Comparison of ENCODE assay signal across 8 mouse cellular contexts in the genomic region with DNA sequence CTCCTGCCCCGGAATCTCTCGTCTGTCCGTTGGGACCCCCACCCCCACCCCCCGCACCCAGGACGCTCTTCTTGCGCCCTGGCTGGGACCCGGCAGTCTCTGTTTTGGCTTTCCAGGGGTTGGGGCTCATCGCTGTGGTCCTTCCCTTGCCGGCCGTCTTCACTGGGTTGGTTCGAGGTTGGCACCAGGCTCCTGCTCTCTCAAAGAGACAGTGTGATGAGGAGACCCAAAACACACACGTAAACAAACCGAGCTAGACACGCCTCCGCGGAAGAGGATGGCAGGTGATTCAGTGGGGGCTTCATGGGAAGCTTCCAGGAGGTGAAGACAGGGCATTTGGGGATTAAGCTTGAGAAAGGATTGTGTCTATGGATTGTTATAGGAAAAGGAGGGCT. TPM values are rescaled to one million over a fixed set of nuclear protein-coding genes. Genes with fewer than 3 reads are reported as not detected.
DNase-seq lines count a peak whose midpoint lies in the region; ATAC-seq and TF ChIP-seq lines count a peak whose summit lies in the region.

No protein-coding gene starts in this region.

- WGBS in kidney, postnatal 0 days: 2% methylated on average over 16 of the region's 16 CpGs
- under 1% methylated on average over 16 of the region's 16 CpGs for WGBS in embryonic facial prominence, embryonic 10.5 days
- 2% methylated on average over 16 of the region's 16 CpGs for WGBS in hindbrain, embryonic 14.5 days
- WGBS in midbrain, embryonic 16.5 days: under 1% methylated on average over 16 of the region's 16 CpGs

- H3K4me2 ChIP-seq in kidney, postnatal 0 days (ENCODE audit: low read length): peak overlapping the region; percentile 98
- H3K4me2 ChIP-seq in hindbrain, embryonic 14.5 days (replicated peaks): peak overlapping the region; percentile 79
- H3K4me2 ChIP-seq in midbrain, embryonic 16.5 days (ENCODE audit: low read length): peak overlapping the region; percentile 50

- no peaks in the 10 kb centered on the region for H3K36me3 ChIP-seq in kidney, postnatal 0 days (ENCODE audit: insufficient read depth, low read length)
- H3K36me3 ChIP-seq in embryonic facial prominence, embryonic 10.5 days (replicated peaks): no peaks in the 10 kb centered on the region
- no peaks in the 10 kb centered on the region for H3K36me3 ChIP-seq in hindbrain, embryonic 14.5 days (replicated peaks; ENCODE audit: control insufficient read depth, insufficient read depth)
- no peaks in the 10 kb centered on the region for H3K36me3 ChIP-seq in midbrain, embryonic 16.5 days (ENCODE audit: control insufficient read depth, insufficient read depth, low read length)

- no peak for DNase-seq in kidney, postnatal 0 days (ENCODE audit: low spot score)
- DNase-seq in kidney, postnatal 36 days: no peak
- peak; percentile 32 for DNase-seq in embryonic facial prominence, embryonic 10.5 days (ENCODE audit: low spot score)
- peak; percentile 38 for DNase-seq in hindbrain, embryonic 14.5 days (ENCODE audit: low spot score)
- DNase-seq in thymus, postnatal 14 days: no peak
- no peak for DNase-seq in adipocyte (ENCODE audit: low spot score)
- DNase-seq in left cerebral cortex, adult 11 months (ENCODE audit: low spot score): no peak

- H3K27me3 ChIP-seq in kidney, postnatal 0 days (ENCODE audit: insufficient read depth, low read length): no peaks in the 10 kb centered on the region
- H3K27me3 ChIP-seq in embryonic facial prominence, embryonic 10.5 days (replicated peaks; ENCODE audit: low read depth, poor library complexity, severe bottlenecking): peaks cover 33% of the 10 kb centered on the region
- H3K27me3 ChIP-seq in hindbrain, embryonic 14.5 days (ENCODE audit: control insufficient read depth, insufficient read depth, low read length): no peaks in the 10 kb centered on the region
- H3K27me3 ChIP-seq in midbrain, embryonic 16.5 days (ENCODE audit: control insufficient read depth, insufficient read depth, low read depth, low read length): no peaks in the 10 kb centered on the region

- ATAC-seq in kidney, postnatal 0 days (replicated peaks; ENCODE audit: low FRiP score, low read depth): no peak
- peak; percentile 38; the same call in 1 of the 2 replicates for ATAC-seq in hindbrain, embryonic 14.5 days (ENCODE audit: low FRiP score)
- peak; percentile 28 for ATAC-seq in midbrain, embryonic 16.5 days

- no peaks in the 10 kb centered on the region for H3K4me1 ChIP-seq in kidney, postnatal 0 days (replicated peaks; ENCODE audit: insufficient read depth, low read length)
- H3K4me1 ChIP-seq in embryonic facial prominence, embryonic 10.5 days: peaks cover 23% of the 10 kb centered on the region
- peaks cover 15% of the 10 kb centered on the region; the same call in 1 of the 2 replicates for H3K4me1 ChIP-seq in hindbrain, embryonic 14.5 days (replicated peaks; ENCODE audit: control insufficient read depth, insufficient read depth, low read length)
- peaks cover 11% of the 10 kb centered on the region for H3K4me1 ChIP-seq in midbrain, embryonic 16.5 days (ENCODE audit: control insufficient read depth, insufficient read depth, low read length)

- H3K4me3 ChIP-seq in kidney, postnatal 0 days (replicated peaks; ENCODE audit: low read depth, low read length): peak overlapping the region; percentile 64
- H3K4me3 ChIP-seq in embryonic facial prominence, embryonic 10.5 days: peak overlapping the region; percentile 82
- H3K4me3 ChIP-seq in hindbrain, embryonic 14.5 days (replicated peaks; ENCODE audit: low read length): peak overlapping the region; percentile 84
- H3K4me3 ChIP-seq in midbrain, embryonic 16.5 days (ENCODE audit: low read depth, low read length): peak overlapping the region; percentile 71

- peak overlapping the region; percentile 59 for H3K9ac ChIP-seq in kidney, postnatal 0 days (ENCODE audit: low read depth, low read length)
- peak overlapping the region; percentile 85 for H3K9ac ChIP-seq in hindbrain, embryonic 14.5 days
- peak overlapping the region; percentile 87 for H3K9ac ChIP-seq in midbrain, embryonic 16.5 days (ENCODE audit: low read depth, low read length)

- TF ChIP-seq CTCF in kidney, postnatal 0 days (IDR thresholded peaks at IDR 0.05; ENCODE audit: low read depth): no peak

- no peaks in the 10 kb centered on the region for H3K9me3 ChIP-seq in kidney, postnatal 0 days (replicated peaks; ENCODE audit: low read length)
- H3K9me3 ChIP-seq in embryonic facial prominence, embryonic 10.5 days: 0 out of 2 replicates have a peak, but pooled peaks cover 3% of the 10 kb centered on the region
- no peaks in the 10 kb centered on the region for H3K9me3 ChIP-seq in hindbrain, embryonic 14.5 days (ENCODE audit: control insufficient read depth, low read length)
- no peaks in the 10 kb centered on the region for H3K9me3 ChIP-seq in midbrain, embryonic 16.5 days (replicated peaks; ENCODE audit: control insufficient read depth, low read length, poor library complexity, severe bottlenecking)

- H3K27ac ChIP-seq in kidney, postnatal 0 days: no peak overlapping the region
- peak overlapping the region; percentile 85 for H3K27ac ChIP-seq in embryonic facial prominence, embryonic 10.5 days (replicated peaks)
- H3K27ac ChIP-seq in hindbrain, embryonic 14.5 days: peak overlapping the region; percentile 79
- H3K27ac ChIP-seq in midbrain, embryonic 16.5 days (ENCODE audit: low read length): peak overlapping the region; percentile 86

RNA-seq across cellular contexts. Expression of gene Sh3gl3, which starts 1.7 kb away (rescaled TPM):
- polyA plus RNA-seq in kidney, postnatal 0 days (2015; fragmentation: Nextera tagmentation; extraction: Ambion mirVana): 15.2 and 16.4 TPM in 2 replicates
- 6.9 and 15.4 TPM in 2 replicates for polyA plus RNA-seq in embryonic facial prominence, embryonic 10.5 days (2016; fragmentation: Nextera tagmentation; extraction: Ambion mirVana)
- 72.2 and 77.9 TPM in 2 replicates for polyA plus RNA-seq in hindbrain, embryonic 14.5 days (2014; fragmentation: Nextera tagmentation; extraction: Ambion mirVana)
- 85.0 and 91.4 TPM in 2 replicates for polyA plus RNA-seq in midbrain, embryonic 16.5 days (2015; fragmentation: Nextera tagmentation; extraction: Ambion mirVana)

Comparison
In these comparisons a context has a peak if more than half of its experiments do, and no peak if none do; other contexts are left out.
1. DNase-seq: peak in embryonic facial prominence, embryonic 10.5 days (single experiment) and hindbrain, embryonic 14.5 days (single experiment); none in kidney, postnatal 0 days (single experiment), kidney, postnatal 36 days (0 of 2), thymus, postnatal 14 days (single experiment), adipocyte (single experiment) and left cerebral cortex, adult 11 months (single experiment).
2. Peak in every context shown above with its lines, with median percentiles within 50 percentile points of each other: H3K4me2 ChIP-seq, H3K4me3 ChIP-seq and H3K9ac ChIP-seq.